Mouse (Mus musculus): ENCODE measurements around the gene Pot1b.
A peak's percentile ranks its signal among the peaks of the same experiment; 100 is the strongest.

Gene Pot1b

GRCm38 (mm10) chr17:55711984-55712811 is at the start of gene Pot1b:
TSS of gene Pot1b (minus strand) at chr17:55712628.
- peak; percentile 96 for DNase-seq (ENCODE audit: low spot score)

- no peak for DNase-seq (ENCODE audit: low spot score)
Observed at GRCm38 (mm10) chr17:55751170-55751569, 38.7 kb upstream of the Pot1b start.

- no peak for DNase-seq (ENCODE audit: low spot score)
Observed at GRCm38 (mm10) chr17:55749786-55750185, 37.4 kb upstream of the Pot1b start, which contains the start of gene Adgre4. TSS of gene Adgre4 (plus strand) at chr17:55749984.

GRCm38 (mm10) chr17:55736675-55737074 is 24.2 kb upstream of the Pot1b start:
- no peak for DNase-seq (ENCODE audit: low spot score)

- no peak for DNase-seq (ENCODE audit: low spot score)
Observed at GRCm38 (mm10) chr17:55726193-55726592, 13.8 kb upstream of the Pot1b start.

- DNase-seq (ENCODE audit: low spot score), result no peak
Observed at GRCm38 (mm10) chr17:55722250-55722649, 9.8 kb upstream of the Pot1b start.

- DNase-seq (ENCODE audit: low spot score), result no peak
Observed at GRCm38 (mm10) chr17:55721270-55721669, 8.8 kb upstream of the Pot1b start.

- no peak for DNase-seq (ENCODE audit: low spot score)
Observed at GRCm38 (mm10) chr17:55702865-55703264, 9.6 kb downstream of the Pot1b start.

GRCm38 (mm10) chr17:55702161-55702820 is 10.1 kb downstream of the Pot1b start:
- peak; percentile 33 for DNase-seq (ENCODE audit: low spot score)

- DNase-seq (ENCODE audit: low spot score), result no peak
Observed at GRCm38 (mm10) chr17:55699388-55699787, 13.0 kb downstream of the Pot1b start.

GRCm38 (mm10) chr17:55661099-55661498 is 51.3 kb downstream of the Pot1b start:
- no peak for DNase-seq (ENCODE audit: low spot score)

GRCm38 (mm10) chr17:55625092-55625491 is 87.3 kb downstream of the Pot1b start, which contains the start of gene Vmn2r118:
TSS of gene Vmn2r118 (minus strand) at chr17:55625192.
- DNase-seq (ENCODE audit: low spot score), result no peak

Measured in testis, postnatal 14 days (tissue).